6 mouse cellular contexts compared by ENCODE assay signal in the genomic region with DNA sequence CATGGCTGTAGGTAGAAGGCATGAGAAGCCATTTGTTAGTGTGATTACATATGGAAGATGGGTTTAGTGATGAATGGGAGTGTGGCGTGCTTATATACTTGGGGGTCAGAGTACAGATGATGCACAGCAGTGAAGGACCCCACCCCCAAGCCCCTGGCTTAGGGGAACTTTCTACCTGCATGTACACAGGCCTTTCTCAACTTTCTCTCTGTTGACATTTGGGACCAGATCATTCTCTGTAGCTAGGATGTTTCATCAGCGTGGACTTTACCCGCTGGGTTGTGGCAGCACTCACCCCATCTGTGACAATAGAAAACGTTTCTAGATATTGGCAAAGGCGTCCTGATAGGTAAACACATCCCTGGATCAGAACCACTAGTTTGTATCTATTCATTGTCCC. TPM values are rescaled to one million over a fixed set of nuclear protein-coding genes. Genes with fewer than 3 reads are reported as not detected.
"Had no signal": no experiment of that assay in that cellular context is flagged by ENCODE, and none has a peak within 500 bp of the region (broad histone marks: within the 10 kb centered on the region; RNA-seq: fewer than 3 reads in every experiment).

No protein-coding gene starts in this region.

RNA-seq across cellular contexts. Expression of a gene that starts 21.2 kb away (rescaled TPM):
- total RNA-seq: neutrophil, adult 5-6 weeks had no signal
- polyA plus RNA-seq: neural tube, embryonic 14.5 days; neural tube, embryonic 15.5 days; stomach, embryonic 14.5 days; stomach, postnatal 0 days; urinary bladder, adult 2 months had no signal

RNA-seq across cellular contexts. Expression of a gene that starts 26.0 kb away (rescaled TPM):
- total RNA-seq: neutrophil, adult 5-6 weeks had no signal
